Comparison of ENCODE assay signal across 8 mouse cellular contexts in the genomic region with DNA sequence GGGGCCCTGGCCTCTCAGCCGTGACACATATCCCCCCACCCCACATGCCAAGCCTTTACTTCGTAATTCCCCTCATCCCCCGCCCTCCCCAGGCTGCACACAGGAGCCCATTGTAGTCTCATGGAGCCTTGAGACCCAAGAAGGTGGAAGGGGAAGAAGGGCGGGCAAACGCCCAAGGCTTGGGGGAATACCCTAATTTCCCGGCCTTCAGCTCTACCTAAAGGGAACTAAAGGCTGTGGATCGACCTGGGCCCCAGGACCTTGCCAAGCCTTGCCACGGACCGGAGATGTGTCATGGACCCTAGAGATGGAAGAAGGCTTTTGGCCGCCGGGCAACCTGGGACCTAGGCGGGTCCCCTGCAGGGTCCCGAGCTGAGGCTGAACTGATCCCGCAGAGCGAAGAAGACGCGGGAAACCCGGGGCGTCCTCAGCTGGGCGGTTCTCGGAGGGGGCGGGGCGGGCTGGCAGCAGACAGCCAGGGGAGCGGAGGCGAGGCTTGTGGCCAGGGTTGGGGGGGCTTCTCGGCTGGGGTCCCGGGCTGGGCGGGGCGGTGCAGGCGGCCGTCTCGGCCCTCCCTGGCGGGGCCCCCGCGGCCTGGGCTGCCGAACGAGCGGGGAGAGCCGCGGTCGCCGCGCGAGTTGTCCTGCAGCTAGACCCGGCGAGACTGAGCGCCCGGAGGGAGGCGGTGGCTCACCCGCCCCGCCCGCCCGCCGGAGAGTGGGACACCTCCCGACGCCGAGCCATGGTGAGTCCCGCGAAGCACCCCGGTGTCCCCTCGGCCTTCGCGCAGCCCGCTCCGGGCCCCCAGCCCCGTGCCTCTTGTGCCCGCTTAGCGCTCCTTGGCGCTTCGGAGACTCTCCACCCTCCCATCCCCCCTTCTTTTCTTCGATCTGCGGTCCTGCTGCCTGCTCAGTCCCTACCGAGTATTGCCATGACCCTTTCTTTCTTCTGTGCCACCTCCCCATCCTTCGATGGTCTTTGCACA. TPM values are rescaled to one million over a fixed set of nuclear protein-coding genes. Genes with fewer than 3 reads are reported as not detected.
DNase-seq lines count a peak whose midpoint lies in the region; ATAC-seq and TF ChIP-seq lines count a peak whose summit lies in the region.

Gene Arhgef40 (plus strand): TSS at position 473 of the 985 bp plus-strand sequence.

- peaks cover 11% of the 10 kb centered on the region for H3K27me3 ChIP-seq in G1E (ENCODE audit: insufficient read depth, low read length)
- H3K27me3 ChIP-seq in forebrain, embryonic 10.5 days (ENCODE audit: poor library complexity, severe bottlenecking): no peaks in the 10 kb centered on the region
- H3K27me3 ChIP-seq in heart, postnatal 0 days (ENCODE audit: control insufficient read depth, insufficient read depth, low read length): no peaks in the 10 kb centered on the region
- H3K27me3 ChIP-seq in lung, embryonic 15.5 days: no peaks in the 10 kb centered on the region

- peaks cover 51% of the 10 kb centered on the region for H3K4me1 ChIP-seq in G1E (ENCODE audit: insufficient read depth, low read depth, low read length)
- peaks cover 2% of the 10 kb centered on the region; the same call in 1 of the 2 replicates for H3K4me1 ChIP-seq in brown adipose tissue, adult 24 weeks (ENCODE audit: control insufficient read depth, insufficient read depth, insufficient read length, low read length)
- H3K4me1 ChIP-seq in forebrain, embryonic 10.5 days: peaks cover 49% of the 10 kb centered on the region
- no peaks in the 10 kb centered on the region; the same call in none of the 2 replicates for H3K4me1 ChIP-seq in heart, postnatal 0 days (ENCODE audit: control insufficient read depth, insufficient read depth)
- peaks cover 26% of the 10 kb centered on the region for H3K4me1 ChIP-seq in lung, embryonic 15.5 days

- H3K9me3 ChIP-seq in G1E (replicated peaks): no peaks in the 10 kb centered on the region
- H3K9me3 ChIP-seq in forebrain, embryonic 10.5 days: no peaks in the 10 kb centered on the region
- no peaks in the 10 kb centered on the region for H3K9me3 ChIP-seq in heart, postnatal 0 days (replicated peaks; ENCODE audit: control insufficient read depth, low read length)
- no peaks in the 10 kb centered on the region for H3K9me3 ChIP-seq in lung, embryonic 15.5 days

- H3K36me3 ChIP-seq in G1E (replicated peaks): peaks cover 14% of the 10 kb centered on the region
- peaks cover 29% of the 10 kb centered on the region for H3K36me3 ChIP-seq in forebrain, embryonic 10.5 days (replicated peaks)
- peaks cover 7% of the 10 kb centered on the region for H3K36me3 ChIP-seq in heart, postnatal 0 days (replicated peaks; ENCODE audit: control insufficient read depth, insufficient read depth, low read length)
- H3K36me3 ChIP-seq in lung, embryonic 15.5 days: peaks cover 18% of the 10 kb centered on the region

- peak within 1 kb of the TSS; percentile 74 for H3K4me3 ChIP-seq in G1E (ENCODE audit: low read depth, low read length)
- peak within 1 kb of the TSS; percentile 85 for H3K4me3 ChIP-seq in brown adipose tissue, adult 24 weeks (ENCODE audit: insufficient read depth, low read depth, low read length)
- peak within 1 kb of the TSS; percentile 78 for H3K4me3 ChIP-seq in forebrain, embryonic 10.5 days
- H3K4me3 ChIP-seq in heart, postnatal 0 days (ENCODE audit: low read depth, low read length): peak within 1 kb of the TSS; percentile 81
- H3K4me3 ChIP-seq in lung, embryonic 15.5 days: peak within 1 kb of the TSS; percentile 86

- peak within 1 kb of the TSS; percentile 95 for H3K4me2 ChIP-seq in heart, postnatal 0 days (ENCODE audit: low read depth, low read length)
- peak within 1 kb of the TSS; percentile 93 for H3K4me2 ChIP-seq in lung, embryonic 15.5 days

- WGBS in forebrain, embryonic 10.5 days: 1% methylated on average over 70 of the region's 74 CpGs
- 1% methylated on average over 49 of the region's 74 CpGs for WGBS in heart, postnatal 0 days
- whole genome bisulfite sequencing in lung, embryonic 15.5 days: 0% methylated on average over 69 of the region's 74 CpGs

- peak within 1 kb of the TSS; percentile 83 for H3K27ac ChIP-seq in brown adipose tissue, adult 24 weeks (replicated peaks; ENCODE audit: low read depth, low read length)
- peak within 1 kb of the TSS; percentile 97 for H3K27ac ChIP-seq in forebrain, embryonic 10.5 days
- H3K27ac ChIP-seq in heart, postnatal 0 days (ENCODE audit: low read depth): peak within 1 kb of the TSS; percentile 83
- H3K27ac ChIP-seq in lung, embryonic 15.5 days: peak within 1 kb of the TSS; percentile 93

- peak within 1 kb of the TSS; percentile 83 for H3K9ac ChIP-seq in heart, postnatal 0 days (replicated peaks; ENCODE audit: low read depth, low read length)
- peak within 1 kb of the TSS; percentile 89 for H3K9ac ChIP-seq in lung, embryonic 15.5 days

- no peak for TF ChIP-seq CTCF in G1E (IDR thresholded peaks at IDR 0.05; ENCODE audit: low read depth, low read length)
- no peak for TF ChIP-seq CTCF in heart, postnatal 0 days (IDR thresholded peaks at IDR 0.05; ENCODE audit: low read depth)

- ATAC-seq in G1E (ENCODE audit: extremely low read depth, insufficient number of reproducible peaks, low FRiP score, poor library complexity, severe bottlenecking): no peak
- peak; percentile 81 for ATAC-seq in heart, postnatal 0 days (ENCODE audit: insufficient read depth, low read depth)
- ATAC-seq in lung, embryonic 15.5 days (ENCODE audit: borderline replicate concordance, extremely low read depth, low FRiP score, low TSS enrichment): peak; percentile 86

- TF ChIP-seq EP300 in heart, postnatal 0 days (IDR thresholded peaks at IDR 0.05; ENCODE audit: low read depth): no peak

- DNase-seq in G1E (ENCODE audit: low spot score): peak; percentile 58
- peak; percentile 82 for DNase-seq in forebrain, embryonic 10.5 days (ENCODE audit: extremely low spot score, low spot score)
- DNase-seq in heart, postnatal 0 days (ENCODE audit: low spot score): peak; percentile 68
- peak; percentile 91 to 94 for DNase-seq in kidney, postnatal 4 days
- DNase-seq in ovary, adult 18-20 months (ENCODE audit: low spot score): peak; percentile 71
- DNase-seq in thymus, postnatal 36 days: peak; percentile 68 to 72

RNA-seq across cellular contexts. Expression of gene Arhgef40, which starts in this region (rescaled TPM):
- total RNA-seq in G1E (2014; fragmentation: Nextera tagmentation) (33.9 and 37.5 TPM in 2 replicates), G1E (2017) (3.1 and 3.4 TPM in 2 replicates)
- polyA plus RNA-seq in G1E (2012): 30.3 and 32.2 TPM in 2 replicates
- 29.4 and 30.1 TPM in 2 replicates for polyA plus RNA-seq in brown adipose tissue, adult 24 weeks (2012; ENCODE audit: insufficient read depth, insufficient read length, missing spikeins)
- polyA plus RNA-seq in forebrain, embryonic 10.5 days (2016; fragmentation: Nextera tagmentation; extraction: Ambion mirVana): 97.5 and 102 TPM in 2 replicates
- 35.4 and 36.4 TPM in 2 replicates for total RNA-seq in heart, postnatal 0 days (2014; rRNA removed; ENCODE audit: low replicate concordance)
- 26.9 and 27.6 TPM in 2 replicates for polyA plus RNA-seq in heart, postnatal 0 days (2015; fragmentation: Nextera tagmentation; extraction: Ambion mirVana)
- polyA plus RNA-seq in lung, embryonic 15.5 days (2015; fragmentation: Nextera tagmentation; extraction: Ambion mirVana): 105 TPM in 2 replicates
